In the genomic region with DNA sequence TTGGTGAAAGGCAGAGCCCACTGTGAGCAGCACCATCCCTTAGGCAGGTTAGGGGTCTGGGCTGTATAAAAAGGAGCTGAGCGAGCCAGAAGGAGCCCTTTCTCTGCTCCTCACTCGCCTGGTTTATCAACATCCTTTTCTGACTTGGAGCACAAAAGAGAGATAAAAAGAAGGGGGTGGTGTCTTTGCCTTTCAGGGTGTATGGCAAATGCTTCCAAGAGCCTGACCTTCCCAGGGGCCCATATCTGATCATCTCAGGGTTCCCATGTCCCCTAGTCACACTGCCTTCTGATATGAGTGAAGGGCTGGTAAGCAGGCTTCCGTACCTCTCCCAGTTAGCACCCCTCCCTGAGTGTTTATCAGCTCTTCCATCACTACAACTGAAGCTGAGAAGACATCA, we compare ENCODE assay signal across 22 mouse cellular contexts. TPM values are rescaled to one million over a fixed set of nuclear protein-coding genes. Genes with fewer than 3 reads are reported as not detected.
DNase-seq lines count a peak whose midpoint lies in the region; ATAC-seq and TF ChIP-seq lines count a peak whose summit lies in the region.
"Had no signal": no experiment of that assay in that cellular context is flagged by ENCODE, and none has a peak within 500 bp of the region (broad histone marks: within the 10 kb centered on the region; RNA-seq: fewer than 3 reads in every experiment).

No protein-coding gene starts in this region.

- H3K4me2 ChIP-seq in heart, embryonic 15.5 days, result no peak overlapping the region
- no peak overlapping the region for H3K4me2 ChIP-seq in liver, embryonic 16.5 days (ENCODE audit: low read depth, low read length)
- H3K4me2 ChIP-seq in hindbrain, embryonic 13.5 days, result no peak overlapping the region
- H3K4me2 ChIP-seq: forebrain, embryonic 13.5 days; hindbrain, embryonic 15.5 days; kidney, embryonic 15.5 days; midbrain, embryonic 15.5 days; neural tube, embryonic 15.5 days had no signal

- H3K9ac ChIP-seq in heart, adult 2 months (ENCODE audit: low read depth, low read length), result no peak overlapping the region
- H3K9ac ChIP-seq in heart, embryonic 15.5 days, result no peak overlapping the region
- H3K9ac ChIP-seq in liver, embryonic 16.5 days (ENCODE audit: low read depth, low read length), result no peak overlapping the region
- H3K9ac ChIP-seq in hindbrain, embryonic 13.5 days, result no peak overlapping the region
- H3K9ac ChIP-seq: forebrain, embryonic 13.5 days; hindbrain, embryonic 15.5 days; kidney, embryonic 15.5 days; midbrain, embryonic 15.5 days; neural tube, embryonic 15.5 days had no signal

- WGBS in heart, adult 2 months, result 93% methylated on average over 3 of the region's 3 CpGs
- 80% methylated on average over 3 of the region's 3 CpGs for WGBS in heart, embryonic 15.5 days
- WGBS in liver, embryonic 16.5 days (ENCODE audit: insufficient replicate concordance), result 25% methylated on average over 3 of the region's 3 CpGs
- WGBS in hindbrain, embryonic 13.5 days, result 87% methylated on average over 3 of the region's 3 CpGs

- DNase-seq in heart, adult 2 months, result no peak
- no peak for DNase-seq in heart, adult 11 months
- no peak for DNase-seq in heart, postnatal 36 days
- DNase-seq in G1E (ENCODE audit: low spot score), result no peak
- DNase-seq in thymus, adult 18-20 months, result no peak
- DNase-seq: adrenal gland, postnatal 10 days; cerebellum, postnatal 36 days; gastrocnemius, postnatal 14 days; kidney, adult 11 months; right cerebral cortex, postnatal 25 days had no signal

- H3K27ac ChIP-seq in heart, adult 2 months, result peak overlapping the region; percentile 77
- H3K27ac ChIP-seq in heart, embryonic 15.5 days, result peak overlapping the region; percentile 54
- H3K27ac ChIP-seq in liver, embryonic 16.5 days (ENCODE audit: low read length), result no peak overlapping the region
- H3K27ac ChIP-seq in hindbrain, embryonic 13.5 days, result no peak overlapping the region
- H3K27ac ChIP-seq: forebrain, embryonic 13.5 days; hindbrain, embryonic 15.5 days; kidney, embryonic 15.5 days; midbrain, embryonic 15.5 days; neural tube, embryonic 15.5 days had no signal

- H3K79me2 ChIP-seq in heart, adult 2 months (replicated peaks; ENCODE audit: control insufficient read depth, insufficient read depth, low read length), result no peaks in the 10 kb centered on the region

- no peak for TF ChIP-seq POLR2A in heart, adult 2 months (IDR thresholded peaks at IDR 0.05; ENCODE audit: insufficient read depth, low read depth, low read length)

- no peak for ATAC-seq in heart, embryonic 15.5 days (replicated peaks; ENCODE audit: insufficient number of reproducible peaks, insufficient read depth, low FRiP score, low read depth)
- ATAC-seq in G1E (ENCODE audit: extremely low read depth, insufficient number of reproducible peaks, low FRiP score, poor library complexity, severe bottlenecking), result peak; percentile 81
- ATAC-seq in liver, embryonic 16.5 days (ENCODE audit: low read depth), result peak; percentile 48
- no peak for ATAC-seq in hindbrain, embryonic 13.5 days (ENCODE audit: low FRiP score)
- ATAC-seq: forebrain, embryonic 13.5 days; inflammation-experienced regulatory T-cells, adult 6 months; midbrain, embryonic 15.5 days; Patski had no signal

- no peak overlapping the region for H3K4me3 ChIP-seq in heart, adult 2 months
- H3K4me3 ChIP-seq in heart, embryonic 15.5 days, result no peak overlapping the region
- no peak overlapping the region for H3K4me3 ChIP-seq in G1E (ENCODE audit: low read depth, low read length)
- no peak overlapping the region for H3K4me3 ChIP-seq in liver, embryonic 16.5 days (ENCODE audit: low read depth, low read length)
- H3K4me3 ChIP-seq in hindbrain, embryonic 13.5 days, result no peak overlapping the region
- H3K4me3 ChIP-seq: forebrain, embryonic 13.5 days; hindbrain, embryonic 15.5 days; kidney, embryonic 15.5 days; megakaryocyte, embryonic 14.5 days; midbrain, embryonic 15.5 days; neural tube, embryonic 15.5 days had no signal

- intact Hi-C loops in heart, adult 2 months (cut with DNase I), result no loop called here
- intact Hi-C loops in heart, postnatal 36 days (cut with DNase I), result no loop called here

- no peaks in the 10 kb centered on the region for H3K27me3 ChIP-seq in heart, adult 2 months (ENCODE audit: control insufficient read depth, insufficient read depth, low read length)
- no peaks in the 10 kb centered on the region for H3K27me3 ChIP-seq in heart, embryonic 15.5 days
- no peaks in the 10 kb centered on the region; the same call in 1 of the 2 replicates for H3K27me3 ChIP-seq in G1E (ENCODE audit: insufficient read depth, low read length)
- H3K27me3 ChIP-seq in liver, embryonic 16.5 days (ENCODE audit: control insufficient read depth, insufficient read depth, low read depth, low read length), result no peaks in the 10 kb centered on the region
- no peaks in the 10 kb centered on the region for H3K27me3 ChIP-seq in hindbrain, embryonic 13.5 days
- H3K27me3 ChIP-seq: CH12.LX; forebrain, embryonic 13.5 days; hindbrain, embryonic 15.5 days; kidney, embryonic 15.5 days; megakaryocyte, embryonic 14.5 days; midbrain, embryonic 15.5 days; neural tube, embryonic 15.5 days had no signal

- no peak for TF ChIP-seq EP300 in heart, adult 2 months (IDR thresholded peaks at IDR 0.05; ENCODE audit: insufficient read depth, low read depth, low read length)

- H3K36me3 ChIP-seq in heart, adult 2 months (ENCODE audit: control insufficient read depth, insufficient read depth, low read length), result no peaks in the 10 kb centered on the region
- H3K36me3 ChIP-seq in heart, embryonic 15.5 days, result no peaks in the 10 kb centered on the region
- H3K36me3 ChIP-seq in G1E (replicated peaks), result no peaks in the 10 kb centered on the region
- H3K36me3 ChIP-seq in liver, embryonic 16.5 days (ENCODE audit: control insufficient read depth, insufficient read depth), result no peaks in the 10 kb centered on the region
- no peaks in the 10 kb centered on the region for H3K36me3 ChIP-seq in hindbrain, embryonic 13.5 days
- H3K36me3 ChIP-seq: hindbrain, embryonic 15.5 days; kidney, embryonic 15.5 days; midbrain, embryonic 15.5 days; neural tube, embryonic 15.5 days had no signal

- no peaks in the 10 kb centered on the region for H3K9me3 ChIP-seq in heart, embryonic 15.5 days (replicated peaks)
- 0 out of 2 replicates have a peak, but pooled peaks cover 2% of the 10 kb centered on the region for H3K9me3 ChIP-seq in G1E (replicated peaks)
- H3K9me3 ChIP-seq in liver, embryonic 16.5 days (replicated peaks; ENCODE audit: control insufficient read depth, low read length), result no peaks in the 10 kb centered on the region
- H3K9me3 ChIP-seq in hindbrain, embryonic 13.5 days, result no peaks in the 10 kb centered on the region
- H3K9me3 ChIP-seq: forebrain, embryonic 13.5 days; hindbrain, embryonic 15.5 days; kidney, embryonic 15.5 days; midbrain, embryonic 15.5 days; neural tube, embryonic 15.5 days had no signal

- H3K4me1 ChIP-seq in heart, adult 2 months (ENCODE audit: control insufficient read depth, insufficient read depth, low read length), result peaks cover 3% of the 10 kb centered on the region; the same call in 1 of the 2 replicates
- peaks cover 25% of the 10 kb centered on the region for H3K4me1 ChIP-seq in heart, embryonic 15.5 days (replicated peaks)
- H3K4me1 ChIP-seq in G1E (ENCODE audit: insufficient read depth, low read depth, low read length), result peaks cover 16% of the 10 kb centered on the region
- H3K4me1 ChIP-seq in liver, embryonic 16.5 days (ENCODE audit: control insufficient read depth, low read depth, low read length), result peaks cover 4% of the 10 kb centered on the region
- H3K4me1 ChIP-seq in hindbrain, embryonic 13.5 days (replicated peaks), result no peaks in the 10 kb centered on the region
- H3K4me1 ChIP-seq: forebrain, embryonic 13.5 days; hindbrain, embryonic 15.5 days; midbrain, embryonic 15.5 days; neural tube, embryonic 15.5 days had no signal

- no peak for TF ChIP-seq CTCF in heart, adult 2 months (IDR thresholded peaks at IDR 0.05)
- TF ChIP-seq CTCF in G1E (IDR thresholded peaks at IDR 0.05; ENCODE audit: low read depth, low read length), result no peak

RNA-seq across cellular contexts. Expression of a gene that starts 16.3 kb away (rescaled TPM):
- total RNA-seq in heart, adult 2 months (2021), result 100 to 1,000 TPM in 1 of 2 experiments, 10 to 100 TPM in 1; 92.3 to 110 TPM
- 74.6 and 85.7 TPM in 2 replicates for polyA plus RNA-seq in heart, adult 2 months (2012; rRNA removed)
- polyA plus RNA-seq in heart, embryonic 15.5 days (2015; fragmentation: Nextera tagmentation; extraction: Ambion mirVana), result 50.9 and 54.1 TPM in 2 replicates
- total RNA-seq in heart, postnatal 36 days (2021), result 100 to 1,000 TPM; 116 TPM
- 14.0 and 15.0 TPM in 2 replicates for total RNA-seq in G1E (2014; fragmentation: Nextera tagmentation)
- 4.8 and 5.0 TPM in 2 replicates for total RNA-seq in G1E (2017)
- polyA plus RNA-seq in G1E (2012), result 12.6 and 15.4 TPM in 2 replicates
- 23.6 and 24.0 TPM in 2 replicates for polyA plus RNA-seq in liver, embryonic 16.5 days (2015; fragmentation: Nextera tagmentation; extraction: Ambion mirVana)
- 17.8 and 18.2 TPM in 2 replicates for polyA plus RNA-seq in hindbrain, embryonic 13.5 days (2015; fragmentation: Nextera tagmentation; extraction: Ambion mirVana)

RNA-seq across cellular contexts. Expression of a gene that starts 21.1 kb away (rescaled TPM):
- 100 to 1,000 TPM; 363 to 378 TPM for total RNA-seq in heart, adult 2 months (2021)
- 169 and 248 TPM in 2 replicates for polyA plus RNA-seq in heart, adult 2 months (2012; rRNA removed)
- 426 and 427 TPM in 2 replicates for polyA plus RNA-seq in heart, embryonic 15.5 days (2015; fragmentation: Nextera tagmentation; extraction: Ambion mirVana)
- total RNA-seq in heart, postnatal 36 days (2021), result 100 to 1,000 TPM; 309 to 323 TPM
- total RNA-seq in G1E (2014; fragmentation: Nextera tagmentation) (116 and 134 TPM in 2 replicates), G1E (2017) (83.6 and 85.6 TPM in 2 replicates)
- polyA plus RNA-seq in G1E (2012), result 74.6 and 74.8 TPM in 2 replicates
- polyA plus RNA-seq in liver, embryonic 16.5 days (2015; fragmentation: Nextera tagmentation; extraction: Ambion mirVana), result 109 and 112 TPM in 2 replicates
- 473 and 491 TPM in 2 replicates for polyA plus RNA-seq in hindbrain, embryonic 13.5 days (2015; fragmentation: Nextera tagmentation; extraction: Ambion mirVana)

Comparison
In these comparisons a context has a peak if more than half of its experiments do, and no peak if none do; other contexts are left out.
1. H3K27ac ChIP-seq: peak in heart, adult 2 months (single experiment) and heart, embryonic 15.5 days (single experiment); none in liver, embryonic 16.5 days (single experiment) and hindbrain, embryonic 13.5 days (single experiment).
2. ATAC-seq: peak in G1E (single experiment) and liver, embryonic 16.5 days (single experiment); none in heart, embryonic 15.5 days (single experiment) and hindbrain, embryonic 13.5 days (single experiment).